Mouse (Mus musculus) ES-Bruce4 (cell line): ENCODE results near the gene Btbd2. TPM values are rescaled to one million over a fixed set of nuclear protein-coding genes. Genes with fewer than 3 reads are reported as not detected.

Experiments
- H3K27ac ChIP-seq: 2 replicates; pipeline ENCODE4 v1.5.1; 2012; ENCODE audit warnings: low read length, inconsistent platforms; ENCODE audit not compliant: insufficient read depth
- H3K27me3 ChIP-seq: 2 replicates; pipeline ENCODE4 v1.6.1; 2012; ENCODE audit warnings: mild to moderate bottlenecking, low read length, inconsistent platforms; ENCODE audit not compliant: control insufficient read depth, poor library complexity, insufficient read depth, severe bottlenecking
- H3K36me3 ChIP-seq: 2 replicates; pipeline ENCODE4 v1.6.1; 2012; ENCODE audit warnings: inconsistent platforms, mild to moderate bottlenecking, low read length, moderate library complexity; ENCODE audit not compliant: control insufficient read depth, poor library complexity, insufficient read depth, severe bottlenecking
- H3K4me1 ChIP-seq: one replicate; pipeline ENCODE4 v1.8.1; 2011; ENCODE audit warnings: low read length; ENCODE audit not compliant: control insufficient read depth, insufficient read depth
- H3K4me3 ChIP-seq: 2 replicates; pipeline ENCODE4 v1.5.1; 2011; ENCODE audit warnings: low read depth, mild to moderate bottlenecking, low read length
- H3K9ac ChIP-seq: 2 replicates; pipeline ENCODE4 v1.6.1; 2012; ENCODE audit warnings: low read depth, mild to moderate bottlenecking, inconsistent platforms; ENCODE audit not compliant: poor library complexity, severe bottlenecking
- H3K9me3 ChIP-seq: replicated peaks from 2 replicates; pipeline ENCODE4 v1.6.1; 2012; ENCODE audit warnings: mild to moderate bottlenecking, low read length, inconsistent platforms; ENCODE audit not compliant: control insufficient read depth, poor library complexity, insufficient read depth, severe bottlenecking
- CTCF ChIP-seq: IDR thresholded peaks from one replicate; pipeline ENCODE4 v1.8.1; 2011; ENCODE audit warnings: low read depth, low read length
- EP300 ChIP-seq: IDR thresholded peaks from 2 replicates; pipeline ENCODE4 v1.6.1; 2011; ENCODE audit warnings: low read depth, low read length; ENCODE audit not compliant: insufficient read depth
- POLR2A ChIP-seq: IDR thresholded peaks from one replicate; pipeline ENCODE4 v1.8.1; 2011; ENCODE audit warnings: low read length; ENCODE audit not compliant: insufficient read depth
- polyA plus RNA-seq: library from polyadenylated mRNA; stranded (reverse); fragments of >200 nt; gene quantifications from 2 replicates; pipeline ENCODE4 v1.2.4, GENCODE M21; 2011; ENCODE audit warnings: low read depth; ENCODE audit not compliant: missing spikeins, insufficient read depth, insufficient read length

Btbd2 gene
- polyA plus RNA-seq, 1 experiment, result 47.1 TPM

DNA sequence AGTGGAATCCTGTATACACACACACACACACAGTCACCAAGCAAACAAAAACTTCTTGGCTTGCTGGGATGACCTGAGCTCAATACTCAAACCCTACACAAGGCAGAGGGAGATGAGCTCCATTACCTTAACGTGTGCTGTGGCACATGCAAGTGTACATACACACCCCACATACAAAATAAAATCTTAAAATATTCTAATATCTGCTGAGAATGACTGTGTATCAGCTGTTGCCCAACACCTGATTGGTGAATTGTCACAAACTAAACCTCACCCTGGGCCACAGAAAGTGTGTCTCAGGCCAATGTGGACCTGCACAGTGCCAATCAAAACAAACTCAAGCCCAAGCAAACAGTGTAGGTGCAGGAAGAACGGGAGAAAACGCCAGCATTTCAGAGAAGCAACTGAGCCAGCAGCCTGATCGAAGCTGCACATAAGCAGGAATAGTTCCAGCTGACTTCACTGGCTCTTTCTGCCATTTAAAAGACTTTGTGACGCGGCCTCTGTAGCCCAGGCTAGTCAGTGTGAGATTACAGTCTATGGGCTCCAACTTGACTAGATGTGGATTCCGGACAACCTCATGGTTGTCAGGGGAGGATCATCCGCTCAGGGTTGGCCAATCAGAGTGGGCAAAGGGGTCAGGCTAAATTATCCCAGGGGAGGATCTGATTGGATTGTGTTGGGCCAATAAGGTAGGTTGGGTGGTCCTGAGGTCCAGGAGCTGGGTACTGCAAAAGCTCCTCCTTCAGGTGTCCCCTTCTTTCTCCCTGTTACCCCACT lies 37.2 kb downstream of the Btbd2 start:
- TF ChIP-seq POLR2A (peak; percentile 70), CTCF (no peak)
- Histone ChIP-seq H3K36me3 (peaks cover 4% of the 10 kb centered on the region; the same call in 1 of the 2 replicates), H3K4me1 (no peaks in the 10 kb centered on the region), H3K9ac (peak overlapping the region; percentile 47), H3K27ac (peak overlapping the region; percentile 82), H3K27me3 (no peaks in the 10 kb centered on the region), H3K4me3 (peak overlapping the region; percentile 75), H3K9me3 (no peaks in the 10 kb centered on the region)

GRCm38 (mm10) chr10:80618181-80618580 lies 38.7 kb downstream of the Btbd2 start:
- H3K27ac ChIP-seq, result no peak overlapping the region
- no peaks in the 10 kb centered on the region for H3K27me3 ChIP-seq
- no peak overlapping the region for H3K4me3 ChIP-seq
- TF ChIP-seq EP300 (no peak), POLR2A (no peak), CTCF (no peak)
- H3K9ac ChIP-seq, result no peak overlapping the region
- no peaks in the 10 kb centered on the region for H3K4me1 ChIP-seq
- peaks cover 6% of the 10 kb centered on the region; the same call in 1 of the 2 replicates for H3K36me3 ChIP-seq
- H3K9me3 ChIP-seq, result no peaks in the 10 kb centered on the region

- no peak overlapping the region for H3K4me3 ChIP-seq
- H3K9ac ChIP-seq, result no peak overlapping the region
- H3K27me3 ChIP-seq, result no peaks in the 10 kb centered on the region
- no peak overlapping the region for H3K27ac ChIP-seq
- no peaks in the 10 kb centered on the region for H3K4me1 ChIP-seq
- TF ChIP-seq EP300 (no peak), POLR2A (no peak), CTCF (no peak)
- H3K9me3 ChIP-seq, result no peaks in the 10 kb centered on the region
- peaks cover 11% of the 10 kb centered on the region; the same call in 1 of the 2 replicates for H3K36me3 ChIP-seq
Measured at GRCm38 (mm10) chr10:80614351-80614750, 42.5 kb downstream of the Btbd2 start.

- H3K4me3 ChIP-seq, result no peak overlapping the region
- no peaks in the 10 kb centered on the region for H3K27me3 ChIP-seq
- H3K9ac ChIP-seq, result no peak overlapping the region
- TF ChIP-seq CTCF (no peak), POLR2A (no peak), EP300 (no peak)
- no peak overlapping the region for H3K27ac ChIP-seq
- no peaks in the 10 kb centered on the region for H3K4me1 ChIP-seq
- H3K9me3 ChIP-seq, result no peaks in the 10 kb centered on the region
- H3K36me3 ChIP-seq, result peaks cover 11% of the 10 kb centered on the region; the same call in 1 of the 2 replicates
Measured at GRCm38 (mm10) chr10:80613821-80614220, 43.0 kb downstream of the Btbd2 start.

DNA sequence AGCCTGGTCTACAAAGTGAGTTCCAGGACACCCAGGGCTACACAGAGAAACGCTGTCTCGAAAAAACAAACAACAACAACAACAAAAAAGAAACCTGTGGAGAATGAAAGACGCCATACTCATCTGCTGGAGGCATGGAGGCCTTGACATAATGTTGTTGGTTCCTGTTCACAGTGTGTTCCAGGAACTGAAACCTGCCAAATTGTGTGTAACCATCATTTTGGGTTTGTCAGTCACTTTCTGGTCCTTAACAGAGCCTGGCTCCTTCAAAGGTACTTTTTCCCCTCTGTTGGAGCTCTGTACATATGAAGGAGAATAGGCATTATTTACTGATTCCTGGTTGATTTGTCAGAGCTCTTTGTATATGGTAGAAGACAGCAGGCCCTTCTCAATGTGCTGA lies 45.0 kb downstream of the Btbd2 start:
- no peak overlapping the region for H3K9ac ChIP-seq
- no peaks in the 10 kb centered on the region for H3K9me3 ChIP-seq
- no peaks in the 10 kb centered on the region for H3K4me1 ChIP-seq
- no peak overlapping the region for H3K27ac ChIP-seq
- no peaks in the 10 kb centered on the region for H3K27me3 ChIP-seq
- H3K36me3 ChIP-seq, result peaks cover 11% of the 10 kb centered on the region; the same call in 1 of the 2 replicates
- H3K4me3 ChIP-seq, result no peak overlapping the region
- TF ChIP-seq EP300, result no peak
- TF ChIP-seq CTCF, result no peak
- TF ChIP-seq POLR2A, result no peak

GRCm38 (mm10) chr10:80611024-80611423 lies 45.8 kb downstream of the Btbd2 start:
- Histone ChIP-seq H3K36me3 (peaks cover 11% of the 10 kb centered on the region; the same call in 1 of the 2 replicates), H3K9me3 (no peaks in the 10 kb centered on the region), H3K4me3 (no peak overlapping the region), H3K9ac (no peak overlapping the region), H3K27me3 (no peaks in the 10 kb centered on the region), H3K27ac (no peak overlapping the region), H3K4me1 (no peaks in the 10 kb centered on the region)
- no peak for TF ChIP-seq CTCF
- no peak for TF ChIP-seq POLR2A
- TF ChIP-seq EP300, result no peak
